In genomic region chr7:129775189-129775588, GRCm38 (mm10) we compare ENCODE assay signal across 20 mouse cellular contexts.
A peak's percentile ranks its signal among the peaks of the same experiment; 100 is the strongest.
DNase-seq lines count a peak whose midpoint lies in the region; ATAC-seq and TF ChIP-seq lines count a peak whose summit lies in the region.
"Had no signal": no experiment of that assay in that cellular context is flagged by ENCODE, and none has a peak within 500 bp of the region (broad histone marks: within the 10 kb centered on the region; RNA-seq: fewer than 3 reads in every experiment).

No protein-coding gene starts in this region.

- WGBS in embryonic facial prominence, embryonic 13.5 days, result 49% methylated on average over 11 of the region's 11 CpGs
- WGBS in embryonic facial prominence, embryonic 10.5 days, result 64% methylated on average over 11 of the region's 11 CpGs
- WGBS in kidney, embryonic 15.5 days, result 78% methylated on average over 11 of the region's 11 CpGs
- 25% methylated on average over 11 of the region's 11 CpGs for WGBS in forebrain, embryonic 16.5 days

- no peak for TF ChIP-seq CTCF in brain, embryonic 14.5 days (IDR thresholded peaks at IDR 0.05; ENCODE audit: borderline replicate concordance, extremely low read depth, insufficient read depth, insufficient read length)

- no peak overlapping the region for H3K9ac ChIP-seq in embryonic facial prominence, embryonic 13.5 days
- no peak overlapping the region for H3K9ac ChIP-seq in kidney, embryonic 15.5 days
- no peak overlapping the region for H3K9ac ChIP-seq in forebrain, embryonic 16.5 days (replicated peaks; ENCODE audit: low read depth, low read length)
- H3K9ac ChIP-seq: heart, embryonic 15.5 days; liver, postnatal 0 days; midbrain, embryonic 15.5 days had no signal

- no peak for DNase-seq in embryonic facial prominence, embryonic 10.5 days (ENCODE audit: low spot score)
- no peak for DNase-seq in kidney, adult 9 months
- peak; percentile 94 for DNase-seq in brain, embryonic 14.5 days (ENCODE audit: low read depth)
- DNase-seq: adrenal gland, postnatal 25 days; gastrocnemius, postnatal 10 days; heart, adult 2 months; kidney, adult 2 months; liver, postnatal 0 days; lung, postnatal 10 days; right cerebral cortex, adult 18-20 months; thymus, postnatal 14 days had no signal

- H3K27ac ChIP-seq in embryonic facial prominence, embryonic 13.5 days, result peak overlapping the region; percentile 81
- H3K27ac ChIP-seq in embryonic facial prominence, embryonic 10.5 days (replicated peaks), result no peak overlapping the region
- H3K27ac ChIP-seq in kidney, embryonic 15.5 days, result peak overlapping the region; percentile 83
- H3K27ac ChIP-seq in forebrain, embryonic 16.5 days (ENCODE audit: low read length), result no peak overlapping the region
- H3K27ac ChIP-seq: heart, adult 2 months; heart, embryonic 15.5 days; midbrain, embryonic 15.5 days had no signal

- H3K36me3 ChIP-seq in embryonic facial prominence, embryonic 13.5 days, result no peaks in the 10 kb centered on the region
- H3K36me3 ChIP-seq in embryonic facial prominence, embryonic 10.5 days (replicated peaks), result no peaks in the 10 kb centered on the region
- H3K36me3 ChIP-seq in kidney, embryonic 15.5 days, result no peaks in the 10 kb centered on the region
- no peaks in the 10 kb centered on the region for H3K36me3 ChIP-seq in forebrain, embryonic 16.5 days (ENCODE audit: control insufficient read depth, insufficient read depth)
- H3K36me3 ChIP-seq: heart, embryonic 15.5 days; midbrain, embryonic 15.5 days had no signal

- H3K4me1 ChIP-seq in embryonic facial prominence, embryonic 13.5 days, result peaks cover 46% of the 10 kb centered on the region
- H3K4me1 ChIP-seq in embryonic facial prominence, embryonic 10.5 days, result peaks cover 47% of the 10 kb centered on the region
- peaks cover 33% of the 10 kb centered on the region for H3K4me1 ChIP-seq in kidney, embryonic 15.5 days
- peaks cover 36% of the 10 kb centered on the region for H3K4me1 ChIP-seq in forebrain, embryonic 16.5 days (replicated peaks; ENCODE audit: control insufficient read depth, insufficient read depth, low read length)

- ATAC-seq in embryonic facial prominence, embryonic 13.5 days (ENCODE audit: insufficient number of reproducible peaks, insufficient read depth, low FRiP score, low TSS enrichment, low read depth), result no peak
- ATAC-seq in kidney, embryonic 15.5 days (replicated peaks; ENCODE audit: low FRiP score), result no peak
- peak; percentile 58 for ATAC-seq in forebrain, embryonic 16.5 days
- ATAC-seq in activated CD4-positive, CD25-positive, alpha-beta regulatory T cell, adult 4 months, result no peak
- ATAC-seq: CD4-positive, CD25-positive, alpha-beta regulatory T cell, adult 4 months; inflammation-experienced regulatory T-cells, adult 6 months; liver, postnatal 0 days; midbrain, embryonic 15.5 days; Patski had no signal

- TF ChIP-seq POLR2A in brain, embryonic 14.5 days (IDR thresholded peaks at IDR 0.05; ENCODE audit: borderline replicate concordance, extremely low read depth, insufficient read depth, insufficient read length, poor library complexity, severe bottlenecking), result no peak

- H3K9me3 ChIP-seq in embryonic facial prominence, embryonic 13.5 days, result no peaks in the 10 kb centered on the region
- H3K9me3 ChIP-seq in embryonic facial prominence, embryonic 10.5 days, result no peaks in the 10 kb centered on the region
- H3K9me3 ChIP-seq in kidney, embryonic 15.5 days (replicated peaks), result no peaks in the 10 kb centered on the region
- no peaks in the 10 kb centered on the region for H3K9me3 ChIP-seq in forebrain, embryonic 16.5 days (ENCODE audit: control insufficient read depth, low read length)
- H3K9me3 ChIP-seq: heart, embryonic 15.5 days; midbrain, embryonic 15.5 days had no signal

- H3K4me2 ChIP-seq in embryonic facial prominence, embryonic 13.5 days, result no peak overlapping the region
- no peak overlapping the region for H3K4me2 ChIP-seq in kidney, embryonic 15.5 days
- H3K4me2 ChIP-seq in forebrain, embryonic 16.5 days (ENCODE audit: low read length), result no peak overlapping the region

- no peak overlapping the region for H3K4me3 ChIP-seq in embryonic facial prominence, embryonic 13.5 days
- no peak overlapping the region for H3K4me3 ChIP-seq in embryonic facial prominence, embryonic 10.5 days
- no peak overlapping the region for H3K4me3 ChIP-seq in kidney, embryonic 15.5 days (replicated peaks)
- no peak overlapping the region for H3K4me3 ChIP-seq in forebrain, embryonic 16.5 days (replicated peaks; ENCODE audit: low read length)
- H3K4me3 ChIP-seq: heart, adult 2 months; heart, embryonic 15.5 days; midbrain, embryonic 15.5 days had no signal

- H3K27me3 ChIP-seq in embryonic facial prominence, embryonic 13.5 days, result no peaks in the 10 kb centered on the region
- H3K27me3 ChIP-seq in embryonic facial prominence, embryonic 10.5 days (replicated peaks; ENCODE audit: low read depth, poor library complexity, severe bottlenecking), result peaks cover 56% of the 10 kb centered on the region
- peaks cover 5% of the 10 kb centered on the region; the same call in 1 of the 2 replicates for H3K27me3 ChIP-seq in kidney, embryonic 15.5 days
- H3K27me3 ChIP-seq in forebrain, embryonic 16.5 days (replicated peaks; ENCODE audit: control insufficient read depth, insufficient read depth, low read length), result no peaks in the 10 kb centered on the region
- H3K27me3 ChIP-seq: Patski had no signal

Comparison
In these comparisons a context has a peak if more than half of its experiments do, and no peak if none do; other contexts are left out.
1. H3K27ac ChIP-seq: peak in embryonic facial prominence, embryonic 13.5 days (single experiment) and kidney, embryonic 15.5 days (single experiment); none in embryonic facial prominence, embryonic 10.5 days (single experiment) and forebrain, embryonic 16.5 days (single experiment).